Mouse (Mus musculus) limb, embryonic 13.5 days (tissue): ENCODE data around the gene N4bp2. TPM values are rescaled to one million over a fixed set of nuclear protein-coding genes. Genes with fewer than 3 reads are reported as not detected.

Experiments used
- ATAC-seq: fragments of 200-750 bp; cut with Nextera tagmentation; 2 replicates; pipeline ENCODE4 v1.8.0; 2017; ENCODE audit warnings: low read depth, moderate number of reproducible peaks, moderate TSS enrichment; ENCODE audit not compliant: low FRiP score
- H3K27ac ChIP-seq: fragments of 300-500 bp; sonication (generic); 2 replicates; pipeline ENCODE4 v1.5.1; 2015; ENCODE audit warnings: inconsistent platforms, mild to moderate bottlenecking, moderate library complexity
- H3K27me3 ChIP-seq: fragments of 300-500 bp; sonication (generic); 2 replicates; pipeline ENCODE4 v1.6.1; 2015; ENCODE audit warnings: mild to moderate bottlenecking, inconsistent platforms
- H3K36me3 ChIP-seq: fragments of 300-500 bp; sonication (generic); 2 replicates; pipeline ENCODE4 v1.6.1; 2015; ENCODE audit warnings: inconsistent platforms, mild to moderate bottlenecking, moderate library complexity
- H3K4me1 ChIP-seq: fragments of 300-500 bp; sonication (generic); 2 replicates; pipeline ENCODE4 v1.6.1; 2015; ENCODE audit warnings: inconsistent platforms
- H3K4me2 ChIP-seq: fragments of 300-500 bp; sonication (generic); replicated peaks from 2 replicates; pipeline ENCODE4 v1.6.1; 2015; ENCODE audit warnings: inconsistent platforms, mild to moderate bottlenecking, moderate library complexity
- H3K4me3 ChIP-seq: fragments of 300-500 bp; sonication (generic); 2 replicates; pipeline ENCODE4 v1.5.1; 2015; ENCODE audit warnings: moderate library complexity, mild to moderate bottlenecking, inconsistent platforms
- H3K9ac ChIP-seq: fragments of 300-500 bp; sonication (generic); 2 replicates; pipeline ENCODE4 v1.6.1; 2015; ENCODE audit warnings: mild to moderate bottlenecking, inconsistent platforms
- H3K9me3 ChIP-seq: fragments of 300-500 bp; sonication (generic); 2 replicates; pipeline ENCODE4 v1.6.1; 2016; ENCODE audit warnings: inconsistent platforms
- WGBS: fragments of 180-500 bp; shearing (Covaris S2); methylation state at CpG from one replicate; pipeline ENCODE4 v1.1.7; 2015; 5-methylcytosine and 5-hydroxymethylcytosine counted together
- polyA plus RNA-seq: library from polyadenylated mRNA; unstranded; fragments of >200 nt; fragmentation: Nextera tagmentation; extraction: Ambion mirVana; gene quantifications from 2 replicates; pipeline ENCODE4 v1.2.1, GENCODE M21; 2015

Gene N4bp2
- polyA plus RNA-seq, 1 experiment from 2014 or later, result 37.0 TPM

- no peak overlapping the region for H3K27ac ChIP-seq
- peaks cover 5% of the 10 kb centered on the region; the same call in 1 of the 2 replicates for H3K4me1 ChIP-seq
- no peak for ATAC-seq
- 84% methylated on average over 4 of the region's 4 CpGs for WGBS
- no peaks in the 10 kb centered on the region for H3K27me3 ChIP-seq
- H3K4me2 ChIP-seq, result no peak overlapping the region
- no peaks in the 10 kb centered on the region for H3K9me3 ChIP-seq
- no peak overlapping the region for H3K4me3 ChIP-seq
- no peak overlapping the region for H3K9ac ChIP-seq
- H3K36me3 ChIP-seq, result no peaks in the 10 kb centered on the region
Measured at GRCm38 (mm10) chr5:65873212-65873611, 109.9 kb downstream of the N4bp2 start.

- H3K9me3 ChIP-seq, result no peaks in the 10 kb centered on the region
- no peak overlapping the region for H3K27ac ChIP-seq
- no peak for ATAC-seq
- H3K4me3 ChIP-seq, result no peak overlapping the region
- H3K4me1 ChIP-seq, result peaks cover 5% of the 10 kb centered on the region; the same call in 1 of the 2 replicates
- WGBS, result 88% methylated on average over 7 of the region's 7 CpGs
- no peaks in the 10 kb centered on the region for H3K36me3 ChIP-seq
- H3K27me3 ChIP-seq, result no peaks in the 10 kb centered on the region
- H3K9ac ChIP-seq, result no peak overlapping the region
- H3K4me2 ChIP-seq, result no peak overlapping the region
Measured at GRCm38 (mm10) chr5:65875269-65875668, 111.9 kb downstream of the N4bp2 start.

GRCm38 (mm10) chr5:65878367-65878766 is 115.0 kb downstream of the N4bp2 start:
- Histone ChIP-seq H3K4me1 (no peaks in the 10 kb centered on the region), H3K27me3 (no peaks in the 10 kb centered on the region), H3K36me3 (no peaks in the 10 kb centered on the region), H3K9me3 (no peaks in the 10 kb centered on the region), H3K4me3 (no peak overlapping the region), H3K4me2 (no peak overlapping the region), H3K9ac (no peak overlapping the region), H3K27ac (no peak overlapping the region)
- WGBS, result 64% methylated on average over 3 of the region's 3 CpGs
- ATAC-seq, result no peak

Other genes with a start within 250 kb of the N4bp2 start
- gene Smim14, start 226.3 kb upstream of the N4bp2 start, polyA plus RNA-seq, result 113 and 116 TPM in 2 replicates
- 197 and 215 TPM in 2 replicates for gene Ube2k, start 226.3 kb upstream of the N4bp2 start, polyA plus RNA-seq
- 75.2 and 78.0 TPM in 2 replicates for gene Pds5a, start 65.2 kb upstream of the N4bp2 start, polyA plus RNA-seq
- gene Rhoh, start 97.7 kb downstream of the N4bp2 start, polyA plus RNA-seq, result 0.93 and 1.1 TPM in 2 replicates
- gene Chrna9, start 171.4 kb downstream of the N4bp2 start, polyA plus RNA-seq, result 0.70 and 0.77 TPM in 2 replicates
- not detected in 2 replicates for gene 9130230L23Rik, start 240.8 kb downstream of the N4bp2 start, polyA plus RNA-seq